Mouse (Mus musculus): ENCODE results near the gene Hsd17b11.
"Not testable (repeated sequence)": the region's sequence is repeated elsewhere in the genome, so short reads cannot be mapped to it uniquely, and the experiment has no call there.

Gene Hsd17b11

GRCm38 (mm10) chr5:104046256-104047199 lies 24.8 kb upstream of the Hsd17b11 start, which contains the start of gene Nudt9:
TSS of gene Nudt9 (plus strand) at chr5:104046306.
- DNase-seq (ENCODE audit: low read depth, low spot score), result peak; percentile 98
- no peaks in the 10 kb centered on the region for H3K27me3 ChIP-seq (ENCODE audit: control insufficient read depth, insufficient read depth, low read length, poor library complexity, severe bottlenecking)
- H3K36me3 ChIP-seq (ENCODE audit: control insufficient read depth, insufficient read depth, low read length, poor library complexity, severe bottlenecking), result no peaks in the 10 kb centered on the region

GRCm38 (mm10) chr5:104043704-104044103 lies 22.0 kb upstream of the Hsd17b11 start:
- no peak for DNase-seq (ENCODE audit: low read depth, low spot score)
- H3K36me3 ChIP-seq (ENCODE audit: control insufficient read depth, insufficient read depth, low read length, poor library complexity, severe bottlenecking), result no peaks in the 10 kb centered on the region
- H3K27me3 ChIP-seq (ENCODE audit: control insufficient read depth, insufficient read depth, low read length, poor library complexity, severe bottlenecking), result no peaks in the 10 kb centered on the region

- DNase-seq (ENCODE audit: low read depth, low spot score), result no peak
- Histone ChIP-seq H3K27me3 (ENCODE audit: control insufficient read depth, insufficient read depth, low read length, poor library complexity, severe bottlenecking) (no peaks in the 10 kb centered on the region), H3K36me3 (ENCODE audit: control insufficient read depth, insufficient read depth, low read length, poor library complexity, severe bottlenecking) (no peaks in the 10 kb centered on the region)
These were observed 21.2 kb upstream of the Hsd17b11 start for GRCm38 (mm10) chr5:104042906-104043305.

GRCm38 (mm10) chr5:104039154-104039932 lies 17.6 kb upstream of the Hsd17b11 start:
- Histone ChIP-seq H3K27me3 (ENCODE audit: control insufficient read depth, insufficient read depth, low read length, poor library complexity, severe bottlenecking) (no peaks in the 10 kb centered on the region), H3K36me3 (ENCODE audit: control insufficient read depth, insufficient read depth, low read length, poor library complexity, severe bottlenecking) (no peaks in the 10 kb centered on the region)
- peak; percentile 44 for DNase-seq (ENCODE audit: low read depth, low spot score)

GRCm38 (mm10) chr5:104036686-104037085 lies 15.0 kb upstream of the Hsd17b11 start:
- Histone ChIP-seq H3K27me3 (ENCODE audit: control insufficient read depth, insufficient read depth, low read length, poor library complexity, severe bottlenecking) (no peaks in the 10 kb centered on the region), H3K36me3 (ENCODE audit: control insufficient read depth, insufficient read depth, low read length, poor library complexity, severe bottlenecking) (no peaks in the 10 kb centered on the region)
- DNase-seq (ENCODE audit: low read depth, low spot score), result no peak

- H3K36me3 ChIP-seq (ENCODE audit: control insufficient read depth, insufficient read depth, low read length, poor library complexity, severe bottlenecking), result no peaks in the 10 kb centered on the region
- no peak for DNase-seq (ENCODE audit: low read depth, low spot score)
- H3K27me3 ChIP-seq (ENCODE audit: control insufficient read depth, insufficient read depth, low read length, poor library complexity, severe bottlenecking), result no peaks in the 10 kb centered on the region
These were observed 14.1 kb upstream of the Hsd17b11 start for GRCm38 (mm10) chr5:104035824-104036223.

- Histone ChIP-seq H3K27me3 (ENCODE audit: control insufficient read depth, insufficient read depth, low read length, poor library complexity, severe bottlenecking) (no peaks in the 10 kb centered on the region), H3K36me3 (ENCODE audit: control insufficient read depth, insufficient read depth, low read length, poor library complexity, severe bottlenecking) (no peaks in the 10 kb centered on the region)
- DNase-seq (ENCODE audit: low read depth, low spot score), result no peak
These were observed 13.3 kb upstream of the Hsd17b11 start for GRCm38 (mm10) chr5:104035066-104035465.

- H3K27me3 ChIP-seq (ENCODE audit: control insufficient read depth, insufficient read depth, low read length, poor library complexity, severe bottlenecking), result no peaks in the 10 kb centered on the region
- H3K36me3 ChIP-seq (ENCODE audit: control insufficient read depth, insufficient read depth, low read length, poor library complexity, severe bottlenecking), result no peaks in the 10 kb centered on the region
- no peak for DNase-seq (ENCODE audit: low read depth, low spot score)
These were observed 10.8 kb upstream of the Hsd17b11 start for GRCm38 (mm10) chr5:104032434-104033097.

- DNase-seq (ENCODE audit: low read depth, low spot score), result no peak
- no peaks in the 10 kb centered on the region for H3K27me3 ChIP-seq (ENCODE audit: control insufficient read depth, insufficient read depth, low read length, poor library complexity, severe bottlenecking)
- no peaks in the 10 kb centered on the region for H3K36me3 ChIP-seq (ENCODE audit: control insufficient read depth, insufficient read depth, low read length, poor library complexity, severe bottlenecking)
These were observed 3.6 kb upstream of the Hsd17b11 start for GRCm38 (mm10) chr5:104025245-104025854.

GRCm38 (mm10) chr5:104024762-104025161 lies 3.0 kb upstream of the Hsd17b11 start:
- no peak for DNase-seq (ENCODE audit: low read depth, low spot score)

GRCm38 (mm10) chr5:104024193-104024592 lies 2.5 kb upstream of the Hsd17b11 start:
- H3K36me3 ChIP-seq (ENCODE audit: control insufficient read depth, insufficient read depth, low read length, poor library complexity, severe bottlenecking); DNase-seq (ENCODE audit: low read depth, low spot score); H3K27me3 ChIP-seq (ENCODE audit: control insufficient read depth, insufficient read depth, low read length, poor library complexity, severe bottlenecking): not testable (repeated sequence)

More at GRCm38 (mm10) chr5:104024762-104025161, 3.0 kb upstream of the Hsd17b11 start:
- Histone ChIP-seq H3K36me3 (ENCODE audit: control insufficient read depth, insufficient read depth, low read length, poor library complexity, severe bottlenecking) (no peaks in the 10 kb centered on the region), H3K27me3 (ENCODE audit: control insufficient read depth, insufficient read depth, low read length, poor library complexity, severe bottlenecking) (no peaks in the 10 kb centered on the region)

GRCm38 (mm10) chr5:104023289-104024020 lies 1.7 kb upstream of the Hsd17b11 start:
- H3K27me3 ChIP-seq (ENCODE audit: control insufficient read depth, insufficient read depth, low read length, poor library complexity, severe bottlenecking), result no peaks in the 10 kb centered on the region
- no peak for DNase-seq (ENCODE audit: low read depth, low spot score)
- H3K36me3 ChIP-seq (ENCODE audit: control insufficient read depth, insufficient read depth, low read length, poor library complexity, severe bottlenecking), result no peaks in the 10 kb centered on the region

- Histone ChIP-seq H3K36me3 (ENCODE audit: control insufficient read depth, insufficient read depth, low read length, poor library complexity, severe bottlenecking) (no peaks in the 10 kb centered on the region), H3K27me3 (ENCODE audit: control insufficient read depth, insufficient read depth, low read length, poor library complexity, severe bottlenecking) (no peaks in the 10 kb centered on the region)
- DNase-seq (ENCODE audit: low read depth, low spot score), result no peak
These were observed 839 bp upstream of the Hsd17b11 start for GRCm38 (mm10) chr5:104022558-104022957.

- DNase-seq (ENCODE audit: low read depth, low spot score), result no peak
- no peaks in the 10 kb centered on the region for H3K27me3 ChIP-seq (ENCODE audit: control insufficient read depth, insufficient read depth, low read length, poor library complexity, severe bottlenecking)
- H3K36me3 ChIP-seq (ENCODE audit: control insufficient read depth, insufficient read depth, low read length, poor library complexity, severe bottlenecking), result peaks cover 13% of the 10 kb centered on the region; the same call in 1 of the 2 replicates
These were observed 10.3 kb downstream of the Hsd17b11 start for GRCm38 (mm10) chr5:104011419-104011818.

Data from splenic B cell, adult 2 months (primary cell).